Mouse (Mus musculus) forebrain, embryonic 13.5 days (tissue): ENCODE measurements around the gene Aox4. TPM values are rescaled to one million over a fixed set of nuclear protein-coding genes. Genes with fewer than 3 reads are reported as not detected.
A peak's percentile ranks its signal among the peaks of the same experiment; 100 is the strongest.

Experiments
- ATAC-seq: fragments of 200-750 bp; cut with Nextera tagmentation; 2 replicates; pipeline ENCODE4 v1.8.0; 2017
- H3K27ac ChIP-seq: fragments of 300-500 bp; sonication (generic); 2 replicates; pipeline ENCODE4 v1.5.1; 2015; ENCODE audit warnings: inconsistent platforms, mild to moderate bottlenecking, moderate library complexity
- H3K27me3 ChIP-seq: fragments of 300-500 bp; sonication (generic); 2 replicates; pipeline ENCODE4 v1.6.1; 2015; ENCODE audit warnings: mild to moderate bottlenecking, inconsistent platforms
- H3K36me3 ChIP-seq: fragments of 300-500 bp; sonication (generic); 2 replicates; pipeline ENCODE4 v1.6.1; 2015; ENCODE audit warnings: mild to moderate bottlenecking, inconsistent platforms; ENCODE audit not compliant: poor library complexity, severe bottlenecking
- H3K4me1 ChIP-seq: fragments of 300-500 bp; sonication (generic); 2 replicates; pipeline ENCODE4 v1.6.1; 2015; ENCODE audit warnings: inconsistent platforms
- H3K4me2 ChIP-seq: fragments of 300-500 bp; sonication (generic); 2 replicates; pipeline ENCODE4 v1.6.1; 2015; ENCODE audit warnings: inconsistent platforms, mild to moderate bottlenecking, moderate library complexity
- H3K4me3 ChIP-seq: fragments of 300-500 bp; sonication (generic); 2 replicates; pipeline ENCODE4 v1.5.1; 2015; ENCODE audit warnings: mild to moderate bottlenecking, inconsistent platforms
- H3K9ac ChIP-seq: fragments of 300-500 bp; sonication (generic); 2 replicates; pipeline ENCODE4 v1.6.1; 2015; ENCODE audit warnings: mild to moderate bottlenecking, inconsistent platforms
- H3K9me3 ChIP-seq: fragments of 300-500 bp; sonication (generic); replicated peaks from 2 replicates; pipeline ENCODE4 v1.6.1; 2016; ENCODE audit warnings: inconsistent platforms
- WGBS: fragments of 180-500 bp; shearing (Covaris S2); methylation state at CpG from one replicate; pipeline ENCODE4 v1.1.7; 2015; 5-methylcytosine and 5-hydroxymethylcytosine counted together
- polyA plus RNA-seq: library from polyadenylated mRNA; unstranded; fragments of >200 nt; fragmentation: Nextera tagmentation; extraction: Ambion mirVana; gene quantifications from 2 replicates; pipeline ENCODE4 v1.2.1, GENCODE M21; 2015

Aox4 gene
- polyA plus RNA-seq, 1 experiment from 2014 or later = 0.12 TPM

GRCm38 (mm10) chr1:58257195-58257991 lies 47.2 kb downstream of the Aox4 start:
- no peak overlapping the region for H3K4me3 ChIP-seq
- H3K36me3 ChIP-seq = no peaks in the 10 kb centered on the region
- ATAC-seq = no peak
- H3K27ac ChIP-seq = no peak overlapping the region
- no peaks in the 10 kb centered on the region for H3K4me1 ChIP-seq
- H3K9me3 ChIP-seq = no peaks in the 10 kb centered on the region
- no peaks in the 10 kb centered on the region for H3K27me3 ChIP-seq
- no peak overlapping the region for H3K9ac ChIP-seq
- H3K4me2 ChIP-seq = no peak overlapping the region
- 88% methylated on average over 10 of the region's 10 CpGs for WGBS

GRCm38 (mm10) chr1:58260311-58260710 lies 50.1 kb downstream of the Aox4 start:
- 89% methylated on average over 3 of the region's 3 CpGs for whole genome bisulfite sequencing
- H3K4me2 ChIP-seq = no peak overlapping the region
- no peak overlapping the region for H3K27ac ChIP-seq
- H3K9me3 ChIP-seq = no peaks in the 10 kb centered on the region
- H3K9ac ChIP-seq = no peak overlapping the region
- no peak overlapping the region for H3K4me3 ChIP-seq
- ATAC-seq = no peak
- H3K4me1 ChIP-seq = no peaks in the 10 kb centered on the region
- no peaks in the 10 kb centered on the region for H3K27me3 ChIP-seq
- no peaks in the 10 kb centered on the region for H3K36me3 ChIP-seq

- ATAC-seq = no peak
- Histone ChIP-seq H3K9me3 (no peaks in the 10 kb centered on the region), H3K27ac (no peak overlapping the region), H3K4me3 (no peak overlapping the region), H3K4me1 (no peaks in the 10 kb centered on the region), H3K4me2 (no peak overlapping the region), H3K9ac (no peak overlapping the region), H3K36me3 (no peaks in the 10 kb centered on the region), H3K27me3 (no peaks in the 10 kb centered on the region)
- WGBS = 90% methylated on average over 2 of the region's 2 CpGs
These were observed 58.0 kb downstream of the Aox4 start for GRCm38 (mm10) chr1:58268231-58268630.

- 65% methylated on average over 6 of the region's 6 CpGs for WGBS
- Histone ChIP-seq H3K4me2 (no peak overlapping the region), H3K27me3 (no peaks in the 10 kb centered on the region), H3K9ac (no peak overlapping the region), H3K36me3 (no peaks in the 10 kb centered on the region), H3K27ac (no peak overlapping the region), H3K4me1 (no peaks in the 10 kb centered on the region; the same call in 1 of the 2 replicates), H3K9me3 (no peaks in the 10 kb centered on the region), H3K4me3 (no peak overlapping the region)
- peak; percentile 63 for ATAC-seq
These were observed 60.8 kb downstream of the Aox4 start for GRCm38 (mm10) chr1:58270807-58271569.

- no peak overlapping the region for H3K4me2 ChIP-seq
- H3K36me3 ChIP-seq = no peaks in the 10 kb centered on the region
- no peaks in the 10 kb centered on the region; the same call in 1 of the 2 replicates for H3K4me1 ChIP-seq
- ATAC-seq = no peak
- no peak overlapping the region for H3K27ac ChIP-seq
- H3K9ac ChIP-seq = no peak overlapping the region
- no peaks in the 10 kb centered on the region for H3K27me3 ChIP-seq
- H3K9me3 ChIP-seq = no peaks in the 10 kb centered on the region
- WGBS = 24% methylated on average over 9 of the region's 9 CpGs
- no peak overlapping the region for H3K4me3 ChIP-seq
These were observed 65.7 kb downstream of the Aox4 start for GRCm38 (mm10) chr1:58275879-58276278.

- Histone ChIP-seq H3K9ac (no peak within 1 kb of the TSS), H3K4me2 (no peak within 1 kb of the TSS), H3K27ac (no peak within 1 kb of the TSS), H3K4me1 (no peaks in the 10 kb centered on the region; the same call in 1 of the 2 replicates), H3K27me3 (no peaks in the 10 kb centered on the region), H3K9me3 (no peaks in the 10 kb centered on the region), H3K4me3 (no peak within 1 kb of the TSS), H3K36me3 (no peaks in the 10 kb centered on the region)
- 68% methylated on average over 5 of the region's 5 CpGs for WGBS
- ATAC-seq = no peak
These were observed 67.8 kb downstream of the Aox4 start, which contains the start of gene Aox2 for GRCm38 (mm10) chr1:58278026-58278425. Aox2 (plus strand) TSS chr1:58278326.

GRCm38 (mm10) chr1:58278513-58278912 lies 68.3 kb downstream of the Aox4 start:
- no peaks in the 10 kb centered on the region for H3K36me3 ChIP-seq
- no peak overlapping the region for H3K27ac ChIP-seq
- WGBS = 64% methylated on average over 7 of the region's 7 CpGs
- no peaks in the 10 kb centered on the region for H3K27me3 ChIP-seq
- ATAC-seq = no peak
- H3K9ac ChIP-seq = no peak overlapping the region
- no peaks in the 10 kb centered on the region; the same call in 1 of the 2 replicates for H3K4me1 ChIP-seq
- no peaks in the 10 kb centered on the region for H3K9me3 ChIP-seq
- no peak overlapping the region for H3K4me3 ChIP-seq
- H3K4me2 ChIP-seq = no peak overlapping the region

- H3K4me2 ChIP-seq = no peak overlapping the region
- no peak overlapping the region for H3K4me3 ChIP-seq
- no peaks in the 10 kb centered on the region for H3K9me3 ChIP-seq
- H3K4me1 ChIP-seq = no peaks in the 10 kb centered on the region; the same call in 1 of the 2 replicates
- 91% methylated on average over 4 of the region's 4 CpGs for WGBS
- no peaks in the 10 kb centered on the region for H3K36me3 ChIP-seq
- no peak overlapping the region for H3K27ac ChIP-seq
- no peaks in the 10 kb centered on the region for H3K27me3 ChIP-seq
- no peak overlapping the region for H3K9ac ChIP-seq
- ATAC-seq = no peak
These were observed 70.2 kb downstream of the Aox4 start for GRCm38 (mm10) chr1:58280381-58280780.

- H3K4me2 ChIP-seq = no peak overlapping the region
- no peaks in the 10 kb centered on the region for H3K9me3 ChIP-seq
- no peak overlapping the region for H3K27ac ChIP-seq
- no peaks in the 10 kb centered on the region; the same call in 1 of the 2 replicates for H3K4me1 ChIP-seq
- H3K36me3 ChIP-seq = no peaks in the 10 kb centered on the region
- 71% methylated on average over 13 of the region's 13 CpGs for WGBS
- H3K9ac ChIP-seq = no peak overlapping the region
- no peaks in the 10 kb centered on the region for H3K27me3 ChIP-seq
- ATAC-seq = peak; percentile 50; the same call in 1 of the 2 replicates
- no peak overlapping the region for H3K4me3 ChIP-seq
These were observed 70.9 kb downstream of the Aox4 start for GRCm38 (mm10) chr1:58280939-58281624.

- Histone ChIP-seq H3K4me3 (no peak overlapping the region), H3K4me1 (no peaks in the 10 kb centered on the region), H3K9ac (no peak overlapping the region), H3K36me3 (no peaks in the 10 kb centered on the region), H3K27me3 (no peaks in the 10 kb centered on the region), H3K4me2 (no peak overlapping the region), H3K27ac (no peak overlapping the region), H3K9me3 (no peaks in the 10 kb centered on the region)
- 72% methylated on average over 4 of the region's 4 CpGs for WGBS
- peak; percentile 30; the same call in 1 of the 2 replicates for ATAC-seq
These were observed 71.4 kb downstream of the Aox4 start for GRCm38 (mm10) chr1:58281625-58281988.

GRCm38 (mm10) chr1:58284505-58284904 lies 74.3 kb downstream of the Aox4 start:
- WGBS = 57% methylated on average over 7 of the region's 7 CpGs
- H3K4me1 ChIP-seq = no peaks in the 10 kb centered on the region
- H3K27me3 ChIP-seq = no peaks in the 10 kb centered on the region
- H3K9ac ChIP-seq = no peak overlapping the region
- no peaks in the 10 kb centered on the region for H3K9me3 ChIP-seq
- H3K36me3 ChIP-seq = no peaks in the 10 kb centered on the region
- no peak overlapping the region for H3K27ac ChIP-seq
- no peak for ATAC-seq
- no peak overlapping the region for H3K4me3 ChIP-seq
- no peak overlapping the region for H3K4me2 ChIP-seq

GRCm38 (mm10) chr1:58288091-58288490 lies 77.9 kb downstream of the Aox4 start:
- 0 out of 2 replicates have a peak, but pooled peaks cover 5% of the 10 kb centered on the region for H3K4me1 ChIP-seq
- no peaks in the 10 kb centered on the region for H3K9me3 ChIP-seq
- H3K27me3 ChIP-seq = no peaks in the 10 kb centered on the region
- no peak overlapping the region for H3K9ac ChIP-seq
- no peak overlapping the region for H3K27ac ChIP-seq
- no peaks in the 10 kb centered on the region for H3K36me3 ChIP-seq
- no peak overlapping the region for H3K4me2 ChIP-seq
- no peak overlapping the region for H3K4me3 ChIP-seq
- no peak for ATAC-seq
- WGBS = 85% methylated on average over 3 of the region's 3 CpGs
